In genomic region chr9:96455618-96456017, GRCm38 (mm10) we compare ENCODE assay signal across 28 mouse cellular contexts. TPM values are rescaled to one million over a fixed set of nuclear protein-coding genes. Genes with fewer than 3 reads are reported as not detected.
DNase-seq lines count a peak whose midpoint lies in the region; ATAC-seq and TF ChIP-seq lines count a peak whose summit lies in the region.
"Had no signal": no experiment of that assay in that cellular context is flagged by ENCODE, and none has a peak within 500 bp of the region (broad histone marks: within the 10 kb centered on the region; RNA-seq: fewer than 3 reads in every experiment).

No protein-coding gene starts in this region.

- no peak overlapping the region for H3K27ac ChIP-seq in forebrain, embryonic 14.5 days (ENCODE audit: low read depth, low read length)
- no peak overlapping the region for H3K27ac ChIP-seq in forebrain, embryonic 10.5 days
- H3K27ac ChIP-seq in midbrain, embryonic 12.5 days (replicated peaks) = peak overlapping the region; percentile 40; the same call in 1 of the 2 replicates
- no peak overlapping the region for H3K27ac ChIP-seq in midbrain, postnatal 0 days (ENCODE audit: low read depth, low read length)
- H3K27ac ChIP-seq in forebrain, embryonic 15.5 days (replicated peaks) = no peak overlapping the region
- H3K27ac ChIP-seq in neural tube, embryonic 13.5 days (replicated peaks) = peak overlapping the region; percentile 89
- no peak overlapping the region for H3K27ac ChIP-seq in liver, embryonic 11.5 days (ENCODE audit: low read depth, low read length)
- H3K27ac ChIP-seq: embryonic facial prominence, embryonic 12.5 days; left cerebral cortex, adult 2 months; limb, embryonic 12.5 days; lung, embryonic 15.5 days; midbrain, embryonic 15.5 days had no signal

- intact Hi-C loops in gastrocnemius, postnatal 36 days (cut with DNase I) = loop anchor here (1.0 kb wide), 1 partner anchor 16 kb away; no protein-coding TSS in a partner anchor

- H3K9ac ChIP-seq in forebrain, embryonic 14.5 days (ENCODE audit: low read length) = no peak overlapping the region
- no peak overlapping the region for H3K9ac ChIP-seq in midbrain, embryonic 12.5 days (replicated peaks)
- no peak overlapping the region for H3K9ac ChIP-seq in midbrain, postnatal 0 days (replicated peaks; ENCODE audit: low read length, poor library complexity, severe bottlenecking)
- H3K9ac ChIP-seq in forebrain, embryonic 15.5 days (replicated peaks) = no peak overlapping the region
- no peak overlapping the region for H3K9ac ChIP-seq in neural tube, embryonic 13.5 days
- H3K9ac ChIP-seq in liver, embryonic 11.5 days (ENCODE audit: low read depth, low read length) = no peak overlapping the region
- H3K9ac ChIP-seq: embryonic facial prominence, embryonic 12.5 days; limb, embryonic 12.5 days; lung, embryonic 15.5 days; midbrain, embryonic 15.5 days had no signal

- H3K9me3 ChIP-seq in forebrain, embryonic 14.5 days (replicated peaks; ENCODE audit: control insufficient read depth, low read length) = no peaks in the 10 kb centered on the region
- H3K9me3 ChIP-seq in forebrain, embryonic 10.5 days = no peaks in the 10 kb centered on the region
- H3K9me3 ChIP-seq in midbrain, embryonic 12.5 days = no peaks in the 10 kb centered on the region
- H3K9me3 ChIP-seq in midbrain, postnatal 0 days (ENCODE audit: low read length) = no peaks in the 10 kb centered on the region
- no peaks in the 10 kb centered on the region for H3K9me3 ChIP-seq in forebrain, embryonic 15.5 days
- H3K9me3 ChIP-seq in neural tube, embryonic 13.5 days = no peaks in the 10 kb centered on the region
- H3K9me3 ChIP-seq in liver, embryonic 11.5 days (ENCODE audit: control insufficient read depth, low read length) = no peaks in the 10 kb centered on the region
- H3K9me3 ChIP-seq: embryonic facial prominence, embryonic 12.5 days; limb, embryonic 12.5 days; lung, embryonic 15.5 days; midbrain, embryonic 15.5 days had no signal

- H3K4me2 ChIP-seq in forebrain, embryonic 14.5 days (ENCODE audit: low read length) = no peak overlapping the region
- H3K4me2 ChIP-seq in midbrain, embryonic 12.5 days (replicated peaks) = no peak overlapping the region
- no peak overlapping the region for H3K4me2 ChIP-seq in midbrain, postnatal 0 days (ENCODE audit: low read depth, low read length, poor library complexity, severe bottlenecking)
- H3K4me2 ChIP-seq in forebrain, embryonic 15.5 days (replicated peaks) = no peak overlapping the region
- H3K4me2 ChIP-seq in neural tube, embryonic 13.5 days = no peak overlapping the region
- H3K4me2 ChIP-seq in liver, embryonic 11.5 days = no peak overlapping the region
- H3K4me2 ChIP-seq: embryonic facial prominence, embryonic 12.5 days; heart, embryonic 11.5 days; limb, embryonic 12.5 days; lung, embryonic 15.5 days; midbrain, embryonic 15.5 days had no signal

- TF ChIP-seq CTCF in midbrain, postnatal 0 days (IDR thresholded peaks at IDR 0.05) = no peak

- peak; percentile 55 for ATAC-seq in forebrain, embryonic 14.5 days
- ATAC-seq in midbrain, embryonic 12.5 days (ENCODE audit: low FRiP score, low read depth) = peak; percentile 45; the same call in 1 of the 2 replicates
- no peak for ATAC-seq in midbrain, postnatal 0 days (ENCODE audit: low FRiP score)
- ATAC-seq in forebrain, embryonic 15.5 days (replicated peaks) = 0 out of 2 replicates have a peak, but pooled peaks have one; percentile 35
- ATAC-seq in neural tube, embryonic 13.5 days (ENCODE audit: low read depth) = peak; percentile 86
- ATAC-seq in liver, embryonic 11.5 days (replicated peaks; ENCODE audit: low FRiP score) = no peak
- ATAC-seq: inflammation-experienced regulatory T-cells, adult 6 months; midbrain, embryonic 15.5 days; Patski had no signal

- no peak overlapping the region for H3K4me3 ChIP-seq in forebrain, embryonic 14.5 days (ENCODE audit: low read depth, low read length)
- H3K4me3 ChIP-seq in forebrain, embryonic 10.5 days = no peak overlapping the region
- H3K4me3 ChIP-seq in midbrain, embryonic 12.5 days = no peak overlapping the region
- H3K4me3 ChIP-seq in midbrain, postnatal 0 days (ENCODE audit: low read depth, low read length) = no peak overlapping the region
- H3K4me3 ChIP-seq in forebrain, embryonic 15.5 days = no peak overlapping the region
- H3K4me3 ChIP-seq in neural tube, embryonic 13.5 days = no peak overlapping the region
- H3K4me3 ChIP-seq in liver, embryonic 11.5 days (ENCODE audit: low read depth, low read length) = no peak overlapping the region
- H3K4me3 ChIP-seq: embryonic facial prominence, embryonic 12.5 days; left cerebral cortex, adult 2 months; limb, embryonic 12.5 days; lung, embryonic 15.5 days; midbrain, embryonic 15.5 days had no signal

- H3K27me3 ChIP-seq in forebrain, embryonic 14.5 days (replicated peaks; ENCODE audit: control insufficient read depth, insufficient read depth, low read length) = no peaks in the 10 kb centered on the region
- no peaks in the 10 kb centered on the region; the same call in 1 of the 2 replicates for H3K27me3 ChIP-seq in forebrain, embryonic 10.5 days (ENCODE audit: poor library complexity, severe bottlenecking)
- no peaks in the 10 kb centered on the region for H3K27me3 ChIP-seq in midbrain, embryonic 12.5 days
- H3K27me3 ChIP-seq in midbrain, postnatal 0 days (ENCODE audit: insufficient read depth, low read length) = no peaks in the 10 kb centered on the region
- H3K27me3 ChIP-seq in forebrain, embryonic 15.5 days = no peaks in the 10 kb centered on the region
- no peaks in the 10 kb centered on the region for H3K27me3 ChIP-seq in neural tube, embryonic 13.5 days
- H3K27me3 ChIP-seq in liver, embryonic 11.5 days (replicated peaks; ENCODE audit: control insufficient read depth, insufficient read depth, low read length) = no peaks in the 10 kb centered on the region
- H3K27me3 ChIP-seq: embryonic facial prominence, embryonic 12.5 days; limb, embryonic 12.5 days; lung, embryonic 15.5 days; midbrain, embryonic 15.5 days; Patski had no signal

- peak; percentile 52 for DNase-seq in forebrain, embryonic 14.5 days (ENCODE audit: low spot score)
- DNase-seq in forebrain, embryonic 10.5 days (ENCODE audit: extremely low spot score, low spot score) = no peak
- DNase-seq in midbrain, postnatal 0 days (ENCODE audit: low spot score) = no peak
- no peak for DNase-seq in gastrocnemius, postnatal 36 days
- no peak for DNase-seq in liver, embryonic 11.5 days (ENCODE audit: low spot score)
- DNase-seq: adrenal gland, postnatal 14 days; cerebellum, adult 11-12 months; cerebellum, adult 9-11 months; embryo, embryonic 11 days; gastrocnemius, postnatal 14 days; heart, adult 11 months; heart, postnatal 36 days; kidney, adult 11 months; kidney, postnatal 14 days; right cerebral cortex, adult 18-20 months; spleen, adult 18-20 months; thymus, postnatal 25 days had no signal

- no peaks in the 10 kb centered on the region for H3K36me3 ChIP-seq in forebrain, embryonic 14.5 days (ENCODE audit: control insufficient read depth, insufficient read depth, low read length)
- H3K36me3 ChIP-seq in forebrain, embryonic 10.5 days (replicated peaks) = no peaks in the 10 kb centered on the region
- no peaks in the 10 kb centered on the region for H3K36me3 ChIP-seq in midbrain, embryonic 12.5 days
- H3K36me3 ChIP-seq in midbrain, postnatal 0 days (ENCODE audit: insufficient read depth, low read length) = no peaks in the 10 kb centered on the region
- H3K36me3 ChIP-seq in forebrain, embryonic 15.5 days = no peaks in the 10 kb centered on the region
- no peaks in the 10 kb centered on the region for H3K36me3 ChIP-seq in neural tube, embryonic 13.5 days
- H3K36me3 ChIP-seq in liver, embryonic 11.5 days (ENCODE audit: control insufficient read depth, insufficient read depth, low read length) = no peaks in the 10 kb centered on the region
- H3K36me3 ChIP-seq: embryonic facial prominence, embryonic 12.5 days; limb, embryonic 12.5 days; lung, embryonic 15.5 days; midbrain, embryonic 15.5 days had no signal

- 30% methylated on average over 8 of the region's 8 CpGs for WGBS in forebrain, embryonic 14.5 days
- 84% methylated on average over 8 of the region's 8 CpGs for WGBS in forebrain, embryonic 10.5 days
- 53% methylated on average over 8 of the region's 8 CpGs for WGBS in midbrain, embryonic 12.5 days
- 52% methylated on average over 8 of the region's 8 CpGs for WGBS in midbrain, postnatal 0 days
- 31% methylated on average over 8 of the region's 8 CpGs for WGBS in forebrain, embryonic 15.5 days
- 25% methylated on average over 8 of the region's 8 CpGs for WGBS in neural tube, embryonic 13.5 days
- WGBS in liver, embryonic 11.5 days = 80% methylated on average over 8 of the region's 8 CpGs

- 0 out of 2 replicates have a peak, but pooled peaks cover 3% of the 10 kb centered on the region for H3K4me1 ChIP-seq in forebrain, embryonic 14.5 days (ENCODE audit: control insufficient read depth, insufficient read depth, low read length)
- peaks cover 35% of the 10 kb centered on the region for H3K4me1 ChIP-seq in forebrain, embryonic 10.5 days
- peaks cover 6% of the 10 kb centered on the region; the same call in 1 of the 2 replicates for H3K4me1 ChIP-seq in midbrain, embryonic 12.5 days
- H3K4me1 ChIP-seq in midbrain, postnatal 0 days (ENCODE audit: insufficient read depth, low read length) = no peaks in the 10 kb centered on the region
- H3K4me1 ChIP-seq in forebrain, embryonic 15.5 days = no peaks in the 10 kb centered on the region
- no peaks in the 10 kb centered on the region; the same call in 1 of the 2 replicates for H3K4me1 ChIP-seq in neural tube, embryonic 13.5 days (replicated peaks)
- H3K4me1 ChIP-seq in liver, embryonic 11.5 days (replicated peaks; ENCODE audit: control insufficient read depth, insufficient read depth, low read length) = no peaks in the 10 kb centered on the region
- H3K4me1 ChIP-seq: embryonic facial prominence, embryonic 12.5 days; lung, embryonic 15.5 days had no signal

RNA-seq across cellular contexts. Expression of gene Rnf7, which starts 22.9 kb away (rescaled TPM):
- 228 and 271 TPM in 2 replicates for polyA plus RNA-seq in forebrain, embryonic 14.5 days (2014; fragmentation: Nextera tagmentation; extraction: Ambion mirVana)
- polyA plus RNA-seq in forebrain, embryonic 10.5 days (2016; fragmentation: Nextera tagmentation; extraction: Ambion mirVana) = 269 and 273 TPM in 2 replicates
- 237 and 242 TPM in 2 replicates for polyA plus RNA-seq in midbrain, embryonic 12.5 days (2016; fragmentation: Nextera tagmentation; extraction: Ambion mirVana)
- 267 and 406 TPM in 2 replicates for total RNA-seq in midbrain, postnatal 0 days (2014; rRNA removed)
- polyA plus RNA-seq in midbrain, postnatal 0 days (2015; fragmentation: Nextera tagmentation; extraction: Ambion mirVana) = 215 and 217 TPM in 2 replicates
- polyA plus RNA-seq in forebrain, embryonic 15.5 days (2015; fragmentation: Nextera tagmentation; extraction: Ambion mirVana) = 179 and 187 TPM in 2 replicates
- 285 and 287 TPM in 2 replicates for polyA plus RNA-seq in neural tube, embryonic 13.5 days (2015; fragmentation: Nextera tagmentation; extraction: Ambion mirVana)
- total RNA-seq in gastrocnemius, postnatal 36 days (2021) = 10 to 100 TPM; 63.7 to 73.1 TPM
- polyA plus RNA-seq in liver, embryonic 11.5 days (2014; fragmentation: Nextera tagmentation; extraction: Ambion mirVana) = 172 and 173 TPM in 2 replicates

Comparison
In these comparisons a context has a peak if more than half of its experiments do, and no peak if none do; other contexts are left out.
1. ATAC-seq: peak in forebrain, embryonic 14.5 days (single experiment), midbrain, embryonic 12.5 days (single experiment), forebrain, embryonic 15.5 days (single experiment) and neural tube, embryonic 13.5 days (single experiment); none in midbrain, postnatal 0 days (single experiment) and liver, embryonic 11.5 days (single experiment).
2. H3K27ac ChIP-seq: peak in midbrain, embryonic 12.5 days (single experiment) and neural tube, embryonic 13.5 days (single experiment); none in forebrain, embryonic 14.5 days (single experiment), forebrain, embryonic 10.5 days (single experiment), midbrain, postnatal 0 days (single experiment), forebrain, embryonic 15.5 days (single experiment) and liver, embryonic 11.5 days (single experiment).